Mouse (Mus musculus) urinary bladder, postnatal 25 days (tissue): Measurements from ENCODE around the gene Olfr1089.

Source experiments
- DNase-seq: peaks from one replicate; pipeline ENCODE4 v3.0.0; 2022; ENCODE audit warnings: low spot score

Olfr1089 gene

GRCm38 (mm10) chr2:86733601-86734000 is at the start of gene Olfr1089:
Gene Olfr1089 (minus strand): TSS chr2:86733701.
- no peak for DNase-seq

- DNase-seq, result no peak
Observed at GRCm38 (mm10) chr2:86782179-86782578, 48.7 kb upstream of the Olfr1089 start, which contains the start of gene Olfr1093. Gene Olfr1093 (plus strand): TSS chr2:86782479.

- no peak for DNase-seq
Observed at GRCm38 (mm10) chr2:86761050-86761449, 27.5 kb upstream of the Olfr1089 start.

- DNase-seq, result no peak
Observed at GRCm38 (mm10) chr2:86758893-86759292, 25.4 kb upstream of the Olfr1089 start, which contains the start of gene Olfr1090. Gene Olfr1090 (minus strand): TSS chr2:86758993.

- no peak for DNase-seq
Observed at GRCm38 (mm10) chr2:86698295-86698694, 35.2 kb downstream of the Olfr1089 start, which contains the start of gene Olfr1087. Gene Olfr1087 (minus strand): TSS chr2:86698395.
